Mouse (Mus musculus) left cerebral cortex, postnatal 36 days (tissue): ENCODE measurements around the gene Rasa2. TPM values are rescaled to one million over a fixed set of nuclear protein-coding genes. Genes with fewer than 3 reads are reported as not detected.

Experiments used
- DNase-seq, 2 experiments: peaks; one replicate each; pipeline ENCODE4 v3.0.0; 2021 to 2022; ENCODE audit warnings: low spot score in 2 of 2, mixed read lengths in 1 of 2
- intact Hi-C: fragments of 180-260 bp; cut with DNase I; formaldehyde crosslinking; loops from one replicate; pipeline ENCODE4 v1.15.1; 2025
- total RNA-seq, 2 experiments: library from RNA; stranded (reverse); gene quantifications; 2 replicates each; pipeline ENCODE4 v1.2.3; 2021

The Rasa2 gene
- total RNA-seq, 2 experiments from 2014 or later = 31.0 to 32.4 TPM

- no peak for DNase-seq
- intact Hi-C loops = no loop called here
Observed at GRCm38 (mm10) chr9:96610813-96611212, 20.6 kb downstream of the Rasa2 start.

DNA sequence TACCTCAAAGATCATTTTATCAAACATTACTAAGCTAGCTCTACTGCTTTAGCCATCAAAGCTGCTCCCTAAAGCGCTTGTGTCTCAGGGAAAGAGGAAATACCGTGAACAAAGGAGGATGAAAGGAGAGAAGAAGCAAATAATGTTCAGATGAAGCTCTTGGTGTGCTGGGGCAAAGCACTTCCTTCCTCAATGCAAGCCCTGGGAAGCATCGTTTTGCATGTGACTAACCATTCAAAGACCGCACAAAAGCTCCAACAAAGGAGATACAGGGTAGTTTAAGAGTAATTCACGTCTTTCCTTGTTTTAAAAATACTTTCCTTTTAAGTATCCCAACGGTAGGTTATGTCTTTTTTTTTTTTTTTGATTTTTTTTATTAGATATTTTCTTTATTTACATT lies 28.0 kb downstream of the Rasa2 start:
- DNase-seq = no peak
- intact Hi-C loops = no loop called here

DNA sequence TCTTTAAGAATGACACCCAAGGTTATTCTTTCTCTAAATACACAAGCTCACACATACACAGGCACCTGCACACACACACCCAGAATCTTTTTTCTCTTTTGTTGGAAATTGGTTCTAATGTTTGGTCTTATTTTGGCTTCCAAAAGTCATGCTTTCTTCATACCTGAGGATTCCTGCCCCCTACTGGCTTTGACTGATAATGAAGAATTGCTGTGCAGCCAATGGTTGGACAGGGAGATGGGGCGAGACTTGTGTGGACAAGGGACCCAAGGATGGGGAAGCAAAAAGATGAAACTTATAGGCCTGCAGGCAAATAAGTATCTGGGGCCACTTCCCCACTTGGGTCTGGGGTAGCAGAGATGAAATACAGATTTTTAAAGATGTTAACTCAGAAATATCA lies 33.5 kb downstream of the Rasa2 start:
- intact Hi-C loops = no loop called here
- DNase-seq = no peak

DNA sequence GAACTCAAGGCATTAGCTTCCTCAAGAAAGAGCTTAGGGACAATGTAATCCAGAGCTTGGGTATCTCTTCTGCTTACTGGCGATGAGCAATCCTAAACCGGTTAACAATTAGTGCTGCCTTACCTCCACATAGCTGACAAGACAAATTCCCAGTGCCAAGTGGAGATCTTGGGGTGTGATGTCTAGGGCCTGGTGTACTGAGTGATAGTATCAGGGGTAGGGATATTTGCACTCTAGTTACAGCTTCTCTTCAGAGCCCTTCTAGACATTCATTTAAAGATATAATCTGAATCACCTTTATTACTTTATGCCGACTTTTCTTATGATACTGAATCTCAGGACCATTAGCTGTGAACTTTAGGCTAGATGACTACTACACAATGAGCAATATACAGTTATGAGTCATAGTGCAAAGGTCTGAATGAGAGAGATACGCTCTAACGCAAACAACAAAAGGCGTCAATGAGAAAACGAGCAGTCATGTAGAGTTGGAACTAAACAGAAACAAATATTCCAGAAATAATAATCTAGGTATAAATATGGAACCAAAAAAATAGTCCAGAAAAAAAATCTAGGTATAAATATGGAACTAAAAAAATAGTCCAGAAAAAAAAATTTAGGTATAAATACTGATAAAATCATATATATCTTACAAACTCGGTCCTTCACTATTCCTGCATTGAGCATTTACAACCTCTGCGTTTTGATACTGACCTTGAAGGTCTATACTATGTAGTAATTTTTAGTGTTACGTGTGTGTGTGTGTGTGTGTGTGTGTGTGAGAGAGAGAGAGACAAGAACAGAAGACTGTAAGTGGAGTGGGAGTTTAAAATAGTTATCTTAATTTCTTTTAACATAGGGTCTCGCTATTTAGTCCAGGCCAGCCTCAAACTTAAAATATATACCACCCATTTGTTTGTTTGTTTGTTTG lies 38.5 kb downstream of the Rasa2 start:
- intact Hi-C loops = no loop called here
- DNase-seq = no peak

DNA sequence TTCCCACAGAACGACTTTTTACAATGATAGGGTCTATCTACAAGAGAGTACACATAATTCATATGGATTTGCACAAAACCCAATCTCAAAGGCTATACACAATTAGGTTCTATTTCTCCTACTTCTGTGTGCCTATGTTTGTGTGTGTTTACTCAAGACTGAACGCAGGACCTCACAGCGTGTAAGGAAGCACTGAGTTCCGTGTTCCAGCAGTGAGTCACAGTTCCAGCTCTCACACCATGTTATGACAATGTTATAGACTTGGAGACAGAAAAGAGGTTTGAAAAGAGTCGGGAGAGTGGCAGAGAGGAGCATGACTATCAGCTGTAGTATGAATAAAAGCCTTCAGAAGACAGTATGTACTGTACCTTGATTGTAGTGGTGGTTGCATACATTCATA lies 42.1 kb downstream of the Rasa2 start:
- no peak for DNase-seq
- intact Hi-C loops = no loop called here

DNA sequence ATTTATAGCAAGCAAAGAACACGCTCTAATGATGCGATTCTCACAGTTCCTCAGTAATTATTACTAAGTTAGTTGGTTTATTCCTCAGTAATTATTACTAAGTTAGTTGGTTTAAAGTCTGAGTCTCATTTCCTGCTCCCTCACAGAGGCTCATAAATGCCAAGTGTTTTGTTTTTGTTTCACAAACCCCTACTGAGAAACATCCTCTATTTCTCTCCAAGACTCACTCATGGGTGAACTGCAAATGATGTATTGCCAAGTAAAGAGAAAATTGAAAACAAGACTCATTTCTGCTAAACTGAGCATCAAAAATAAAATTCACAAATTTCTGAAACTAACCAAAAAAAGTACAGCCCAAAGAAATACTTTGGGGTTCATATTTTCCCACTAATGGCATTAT lies 47.9 kb downstream of the Rasa2 start:
- intact Hi-C loops = no loop called here
- DNase-seq = no peak

DNA sequence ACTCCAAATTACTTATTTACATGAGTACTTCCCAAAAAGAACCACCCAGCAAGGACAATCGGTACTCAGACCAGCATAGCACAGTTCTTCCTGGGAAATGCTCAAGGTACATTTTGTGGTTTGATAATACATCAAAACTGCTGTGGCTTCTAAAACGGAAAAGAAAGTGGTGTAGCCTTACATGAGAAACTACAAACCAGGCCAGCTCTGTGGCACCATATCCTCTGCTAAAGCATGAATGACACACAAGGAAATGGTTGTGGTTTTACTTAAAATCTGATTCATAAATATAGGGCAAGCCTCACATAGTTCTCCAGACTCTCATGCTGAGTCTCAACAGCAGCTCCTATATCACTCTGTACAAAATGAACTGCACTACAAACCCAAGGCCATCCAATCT lies 48.3 kb downstream of the Rasa2 start:
- DNase-seq = no peak
- intact Hi-C loops = no loop called here

DNA sequence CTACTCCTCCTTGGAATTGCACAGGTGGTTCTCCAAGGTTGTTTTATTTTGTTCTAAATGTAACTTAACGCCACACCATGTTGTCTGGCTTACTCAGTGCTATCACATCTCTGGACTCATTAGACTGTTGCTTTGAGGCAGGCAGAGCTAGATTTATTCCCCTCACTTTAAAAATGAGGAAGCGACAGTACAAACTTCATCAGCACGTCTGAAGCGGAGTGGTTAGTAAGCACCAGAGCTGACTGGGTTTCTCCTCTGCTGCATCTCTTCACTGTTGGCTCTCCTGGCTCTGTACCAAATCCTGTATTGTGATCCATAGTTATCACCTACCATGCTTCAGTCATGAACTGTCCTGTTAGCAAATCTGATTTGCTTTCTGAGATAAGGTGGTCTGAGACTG lies 53.2 kb downstream of the Rasa2 start:
- intact Hi-C loops = loop anchor here (5.0 kb wide), 1 partner anchor 74 kb away; no protein-coding TSS in a partner anchor
- DNase-seq = no peak

GRCm38 (mm10) chr9:96577674-96578073 lies 53.7 kb downstream of the Rasa2 start:
- intact Hi-C loops = loop anchor here (5.0 kb wide), 1 partner anchor 75 kb away; no protein-coding TSS in a partner anchor

GRCm38 (mm10) chr9:96573252-96573651 lies 58.2 kb downstream of the Rasa2 start:
- intact Hi-C loops = loop anchor here (5.0 kb wide), 1 partner anchor 239 kb away; no protein-coding TSS in a partner anchor
- DNase-seq = no peak

More at GRCm38 (mm10) chr9:96577674-96578073, 53.7 kb downstream of the Rasa2 start:
- DNase-seq = no peak

DNA sequence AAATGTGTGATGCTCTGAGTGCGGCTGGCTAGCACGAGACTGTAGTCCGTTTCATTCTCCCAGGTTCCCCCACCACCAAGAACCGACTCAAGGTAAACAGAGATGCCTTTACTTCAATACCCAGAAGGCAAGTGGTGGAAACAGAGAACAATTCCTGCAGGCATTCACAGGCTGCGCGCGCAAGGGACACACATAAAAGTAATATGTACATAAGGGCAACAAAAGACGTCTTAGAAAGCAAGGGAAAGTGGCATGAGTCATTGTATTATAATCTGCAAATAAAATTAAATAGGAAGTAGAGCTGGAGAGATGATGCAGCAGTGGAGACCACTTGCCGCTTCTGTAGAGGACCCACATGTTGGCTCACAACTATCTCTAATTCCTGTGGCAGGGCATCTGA lies 58.7 kb downstream of the Rasa2 start:
- intact Hi-C loops = loop anchor here (5.0 kb wide), 1 partner anchor 240 kb away; no protein-coding TSS in a partner anchor
- DNase-seq = no peak

DNA sequence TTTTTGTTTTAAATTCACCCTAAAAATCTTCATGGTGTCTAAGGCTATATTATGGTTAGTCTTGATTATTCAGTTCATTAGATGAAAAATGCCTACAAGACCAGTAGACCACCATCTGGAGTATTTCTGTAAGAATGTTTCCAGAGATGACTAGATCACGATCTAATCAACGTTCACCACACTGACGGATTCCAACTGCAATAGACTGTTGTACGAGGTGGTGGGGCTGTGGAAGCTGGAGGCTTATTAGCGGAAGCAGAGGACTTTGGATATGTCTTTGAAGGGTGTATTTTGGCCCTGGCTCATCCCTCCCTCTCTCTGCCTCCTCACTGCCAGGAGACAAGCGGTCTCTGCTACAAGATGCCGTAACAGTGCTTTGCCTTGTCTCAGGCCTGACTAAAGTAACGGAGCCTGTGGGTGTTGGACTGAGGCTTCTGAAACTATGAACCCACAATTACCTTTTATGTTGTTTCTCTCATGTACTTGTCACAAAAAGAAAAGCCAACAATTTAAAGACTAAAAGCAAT lies 64.9 kb downstream of the Rasa2 start:
- intact Hi-C loops = no loop called here
- DNase-seq = no peak

- DNase-seq = no peak
- intact Hi-C loops = no loop called here
Observed at GRCm38 (mm10) chr9:96563501-96563900, 67.9 kb downstream of the Rasa2 start.

DNA sequence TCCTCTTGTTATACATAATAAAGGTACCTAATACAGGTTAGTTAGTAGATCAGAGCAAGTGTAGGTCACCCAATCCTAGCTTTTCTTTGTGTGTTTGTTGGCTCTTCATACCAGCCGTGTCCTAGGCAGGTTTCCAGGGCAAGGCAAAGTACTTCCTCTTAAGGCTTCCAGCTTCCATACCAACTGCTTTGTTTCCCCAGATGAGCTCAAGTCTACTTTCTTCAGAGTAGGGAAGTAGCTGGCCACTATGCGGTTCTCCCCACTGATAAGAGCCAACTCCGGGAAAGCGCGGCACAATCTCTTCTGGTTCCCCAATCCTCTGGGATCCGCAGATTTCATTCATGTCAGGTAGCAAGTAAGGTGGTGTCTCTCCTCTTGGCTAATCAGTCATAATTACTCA lies 72.3 kb downstream of the Rasa2 start:
- intact Hi-C loops = no loop called here

DNA sequence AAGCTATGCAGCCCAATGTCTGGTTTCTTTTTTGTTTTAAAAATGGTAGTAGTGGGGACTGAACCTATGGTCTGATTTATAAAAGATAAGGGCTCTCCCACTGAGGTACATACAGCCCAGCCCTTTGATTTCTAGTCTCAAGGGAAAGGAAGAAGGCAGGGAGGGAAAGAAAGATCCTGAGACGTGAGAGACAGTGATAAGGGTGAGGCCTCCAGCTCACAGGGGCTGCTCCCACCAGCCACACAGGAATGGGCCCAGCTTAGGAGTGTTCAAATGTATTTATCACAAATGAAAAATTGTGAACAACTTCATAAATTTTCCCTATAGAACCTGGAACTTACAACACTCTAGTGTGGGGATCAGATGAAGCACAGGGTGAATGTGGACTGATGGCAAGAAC lies 72.8 kb downstream of the Rasa2 start:
- no peak for DNase-seq
- intact Hi-C loops = no loop called here

More for the DNA sequence above, 72.3 kb downstream of the Rasa2 start:
- DNase-seq = no peak

- no peak for DNase-seq
- intact Hi-C loops = no loop called here
Observed at GRCm38 (mm10) chr9:96554095-96554494, 77.3 kb downstream of the Rasa2 start.

- intact Hi-C loops = no loop called here
- peak in 1 of 2 experiments; percentile 43 for DNase-seq
Observed at GRCm38 (mm10) chr9:96545410-96545809, 86.0 kb downstream of the Rasa2 start.

DNA sequence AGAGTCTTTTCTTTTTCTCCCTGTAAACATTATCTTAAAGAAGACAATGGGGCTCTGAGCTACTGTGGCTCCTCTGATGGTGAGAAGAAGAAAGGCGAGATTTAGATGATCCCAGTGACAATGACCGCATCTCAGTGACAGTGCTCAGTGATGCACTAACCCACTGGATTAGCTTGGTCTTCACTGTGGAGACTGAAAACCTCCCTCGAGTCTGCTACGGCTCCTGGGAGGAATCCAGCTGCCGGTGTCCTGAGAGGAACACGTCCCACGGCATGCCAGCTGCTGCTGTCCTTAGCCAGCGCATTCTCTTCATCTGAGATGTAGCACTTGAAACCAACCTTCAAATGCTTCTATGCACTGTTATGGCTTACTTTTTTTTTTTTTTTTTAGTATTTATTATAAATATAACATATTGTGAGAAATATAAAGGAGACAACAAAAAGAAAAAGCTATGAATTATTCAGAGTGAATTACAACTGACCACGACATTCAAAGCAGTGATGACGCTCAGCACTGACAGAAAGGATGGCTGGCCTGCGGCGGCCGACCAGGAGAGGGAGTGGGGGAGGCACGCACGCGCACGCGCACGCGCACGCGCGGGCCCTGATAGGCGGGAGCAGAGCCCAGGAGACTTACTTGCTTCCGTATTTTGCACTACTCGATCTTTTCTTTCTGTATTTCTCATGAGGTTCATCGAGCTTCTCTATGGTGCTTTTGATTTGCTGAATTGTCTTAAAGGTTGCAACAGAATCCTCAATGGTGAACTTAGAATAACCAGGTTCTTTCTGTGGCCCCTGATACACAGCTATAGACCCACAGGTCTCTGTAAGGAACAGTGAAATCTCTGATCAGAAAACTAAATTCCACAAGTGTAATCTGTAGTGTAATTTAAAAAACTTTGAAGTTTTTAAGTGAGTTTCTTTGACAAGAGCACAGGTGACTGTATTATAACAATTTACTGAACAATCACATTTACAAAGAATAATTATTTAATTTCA lies 87.5 kb downstream of the Rasa2 start:
- intact Hi-C loops = no loop called here
- peak in 1 of 2 experiments; percentile 39 for DNase-seq

GRCm38 (mm10) chr9:96538916-96539315 lies 92.5 kb downstream of the Rasa2 start:
- DNase-seq = no peak
- intact Hi-C loops = no loop called here

GRCm38 (mm10) chr9:96537615-96537919 lies 93.8 kb downstream of the Rasa2 start:
- DNase-seq = no peak
- intact Hi-C loops = no loop called here
